8 mouse cellular contexts compared by ENCODE assay signal in the genomic region with DNA sequence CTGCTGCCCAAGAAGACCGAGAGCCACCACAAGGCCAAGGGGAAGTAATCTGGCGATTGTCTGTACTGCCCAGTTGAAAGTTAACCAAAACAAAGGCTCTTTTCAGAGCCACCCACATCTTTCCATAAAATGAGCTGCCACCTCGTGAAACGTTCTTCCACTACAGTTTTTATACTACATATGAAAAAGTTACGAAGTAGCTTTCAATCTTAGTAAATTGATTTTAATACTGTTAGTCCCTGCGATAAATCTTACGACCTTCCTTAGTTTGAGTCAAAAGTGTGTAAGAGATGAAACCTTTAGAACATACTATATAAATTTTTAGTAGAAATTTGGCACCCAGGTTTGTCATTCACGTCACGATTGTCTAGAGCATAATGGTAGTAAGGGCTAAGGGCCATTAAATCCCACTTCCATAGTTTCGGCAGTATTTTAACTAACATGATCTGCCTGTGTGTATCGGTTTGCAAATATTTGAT. TPM values are rescaled to one million over a fixed set of nuclear protein-coding genes. Genes with fewer than 3 reads are reported as not detected.
DNase-seq lines count a peak whose midpoint lies in the region; ATAC-seq and TF ChIP-seq lines count a peak whose summit lies in the region.

No protein-coding gene starts in this region.

- no peak for TF ChIP-seq CTCF in lung, adult 2 months (IDR thresholded peaks at IDR 0.05; ENCODE audit: insufficient read depth, low read length)

- H3K9ac ChIP-seq in hindbrain, embryonic 14.5 days, result peak overlapping the region; percentile 60
- peak overlapping the region; percentile 61 for H3K9ac ChIP-seq in midbrain, embryonic 13.5 days (replicated peaks)

- H3K27me3 ChIP-seq in hindbrain, embryonic 14.5 days (ENCODE audit: control insufficient read depth, insufficient read depth, low read length), result no peaks in the 10 kb centered on the region
- H3K27me3 ChIP-seq in midbrain, embryonic 13.5 days, result no peaks in the 10 kb centered on the region

- H3K36me3 ChIP-seq in hindbrain, embryonic 14.5 days (replicated peaks; ENCODE audit: control insufficient read depth, insufficient read depth), result no peaks in the 10 kb centered on the region
- no peaks in the 10 kb centered on the region for H3K36me3 ChIP-seq in midbrain, embryonic 13.5 days

- DNase-seq in lung, adult 2 months, result no peak
- DNase-seq in lung, postnatal 25 days (ENCODE audit: low spot score), result no peak
- DNase-seq in hindbrain, embryonic 14.5 days (ENCODE audit: low spot score), result no peak
- DNase-seq in right cerebral cortex, postnatal 14 days, result no peak
- no peak for DNase-seq in gastrocnemius, postnatal 10 days
- no peak for DNase-seq in ovary, adult 18-20 months (ENCODE audit: low spot score)

- peaks cover 3% of the 10 kb centered on the region; the same call in 1 of the 2 replicates for H3K4me1 ChIP-seq in lung, adult 2 months (ENCODE audit: control insufficient read depth, insufficient read depth, low read length)
- peaks cover 2% of the 10 kb centered on the region; the same call in 1 of the 2 replicates for H3K4me1 ChIP-seq in brown adipose tissue, adult 24 weeks (ENCODE audit: control insufficient read depth, insufficient read depth, insufficient read length, low read length)
- peaks cover 11% of the 10 kb centered on the region for H3K4me1 ChIP-seq in hindbrain, embryonic 14.5 days (replicated peaks; ENCODE audit: control insufficient read depth, insufficient read depth, low read length)
- peaks cover 25% of the 10 kb centered on the region for H3K4me1 ChIP-seq in midbrain, embryonic 13.5 days (replicated peaks)

- TF ChIP-seq POLR2A in lung, adult 2 months (IDR thresholded peaks at IDR 0.05; ENCODE audit: borderline replicate concordance, extremely low read depth, low read depth, low read length), result no peak

- 2% methylated on average over 11 of the region's 11 CpGs for WGBS in lung, adult 2 months
- WGBS in hindbrain, embryonic 14.5 days, result under 1% methylated on average over 11 of the region's 11 CpGs
- under 1% methylated on average over 11 of the region's 11 CpGs for WGBS in midbrain, embryonic 13.5 days

- H3K9me3 ChIP-seq in hindbrain, embryonic 14.5 days (ENCODE audit: control insufficient read depth, low read length), result no peaks in the 10 kb centered on the region
- no peaks in the 10 kb centered on the region for H3K9me3 ChIP-seq in midbrain, embryonic 13.5 days

- peak overlapping the region; percentile 16 for H3K4me3 ChIP-seq in lung, adult 2 months (replicated peaks; ENCODE audit: extremely low read depth, low read depth, low read length)
- peak overlapping the region; percentile 23; the same call in 1 of the 2 replicates for H3K4me3 ChIP-seq in brown adipose tissue, adult 24 weeks (ENCODE audit: insufficient read depth, low read depth, low read length)
- H3K4me3 ChIP-seq in hindbrain, embryonic 14.5 days (replicated peaks; ENCODE audit: low read length), result peak overlapping the region; percentile 40
- H3K4me3 ChIP-seq in midbrain, embryonic 13.5 days (replicated peaks), result peak overlapping the region; percentile 43

- H3K4me2 ChIP-seq in hindbrain, embryonic 14.5 days (replicated peaks), result peak overlapping the region; percentile 70
- H3K4me2 ChIP-seq in midbrain, embryonic 13.5 days (replicated peaks), result peak overlapping the region; percentile 68

- no peak for ATAC-seq in hindbrain, embryonic 14.5 days (ENCODE audit: low FRiP score)
- peak; percentile 17 for ATAC-seq in midbrain, embryonic 13.5 days

- H3K27ac ChIP-seq in brown adipose tissue, adult 24 weeks (replicated peaks; ENCODE audit: low read depth, low read length), result peak overlapping the region; percentile 39
- peak overlapping the region; percentile 93 for H3K27ac ChIP-seq in hindbrain, embryonic 14.5 days
- peak overlapping the region; percentile 93 for H3K27ac ChIP-seq in midbrain, embryonic 13.5 days

RNA-seq across cellular contexts. Expression of a gene that starts 0.6 kb away (rescaled TPM):
- polyA plus RNA-seq in lung, adult 2 months (2012; rRNA removed), result 2.6 and 3.8 TPM in 2 replicates
- not detected in 2 replicates for polyA plus RNA-seq in brown adipose tissue, adult 24 weeks (2012; ENCODE audit: insufficient read depth, insufficient read length, missing spikeins)
- polyA plus RNA-seq in hindbrain, embryonic 14.5 days (2014; fragmentation: Nextera tagmentation; extraction: Ambion mirVana), result 1.1 and 1.8 TPM in 2 replicates
- polyA plus RNA-seq in midbrain, embryonic 13.5 days (2015; fragmentation: Nextera tagmentation; extraction: Ambion mirVana), result 6.3 and 8.7 TPM in 2 replicates
- 100 to 1,000 TPM; 213 to 261 TPM for total RNA-seq in gastrocnemius, postnatal 10 days (2021)

RNA-seq across cellular contexts. Expression of a gene that starts 0.6 kb away (rescaled TPM):
- 2.0 and 3.9 TPM in 2 replicates for polyA plus RNA-seq in lung, adult 2 months (2012; rRNA removed)
- polyA plus RNA-seq in brown adipose tissue, adult 24 weeks (2012; ENCODE audit: insufficient read depth, insufficient read length, missing spikeins), result not detected in 2 replicates
- polyA plus RNA-seq in hindbrain, embryonic 14.5 days (2014; fragmentation: Nextera tagmentation; extraction: Ambion mirVana), result 6.7 and 9.8 TPM in 2 replicates
- polyA plus RNA-seq in midbrain, embryonic 13.5 days (2015; fragmentation: Nextera tagmentation; extraction: Ambion mirVana), result 28.4 and 31.0 TPM in 2 replicates
- total RNA-seq in gastrocnemius, postnatal 10 days (2021), result 100 to 1,000 TPM; 187 to 217 TPM

RNA-seq across cellular contexts. Expression of a gene that starts 5.0 kb away (rescaled TPM):
- 2.5 and 2.6 TPM in 2 replicates for polyA plus RNA-seq in lung, adult 2 months (2012; rRNA removed)
- polyA plus RNA-seq in brown adipose tissue, adult 24 weeks (2012; ENCODE audit: insufficient read depth, insufficient read length, missing spikeins), result not detected in 2 replicates
- polyA plus RNA-seq in hindbrain, embryonic 14.5 days (2014; fragmentation: Nextera tagmentation; extraction: Ambion mirVana), result 0.64 TPM in 1 of 2 replicates, not detected in the other
- polyA plus RNA-seq in midbrain, embryonic 13.5 days (2015; fragmentation: Nextera tagmentation; extraction: Ambion mirVana), result 2.8 and 3.2 TPM in 2 replicates
- 100 to 1,000 TPM; 106 to 125 TPM for total RNA-seq in gastrocnemius, postnatal 10 days (2021)

RNA-seq across cellular contexts. Expression of a gene that starts 5.3 kb away (rescaled TPM):
- polyA plus RNA-seq in lung, adult 2 months (2012; rRNA removed), result 2.5 and 2.8 TPM in 2 replicates
- not detected in 2 replicates for polyA plus RNA-seq in brown adipose tissue, adult 24 weeks (2012; ENCODE audit: insufficient read depth, insufficient read length, missing spikeins)
- 2.1 TPM in 1 of 2 replicates, not detected in the other for polyA plus RNA-seq in hindbrain, embryonic 14.5 days (2014; fragmentation: Nextera tagmentation; extraction: Ambion mirVana)
- polyA plus RNA-seq in midbrain, embryonic 13.5 days (2015; fragmentation: Nextera tagmentation; extraction: Ambion mirVana), result 4.6 and 5.2 TPM in 2 replicates
- 100 to 1,000 TPM; 131 to 149 TPM for total RNA-seq in gastrocnemius, postnatal 10 days (2021)

RNA-seq across cellular contexts. Expression of a gene that starts 6.1 kb away (rescaled TPM):
- polyA plus RNA-seq in lung, adult 2 months (2012; rRNA removed), result 1.2 and 2.9 TPM in 2 replicates
- polyA plus RNA-seq in brown adipose tissue, adult 24 weeks (2012; ENCODE audit: insufficient read depth, insufficient read length, missing spikeins), result not detected in 2 replicates
- 1.1 TPM in 1 of 2 replicates, not detected in the other for polyA plus RNA-seq in hindbrain, embryonic 14.5 days (2014; fragmentation: Nextera tagmentation; extraction: Ambion mirVana)
- polyA plus RNA-seq in midbrain, embryonic 13.5 days (2015; fragmentation: Nextera tagmentation; extraction: Ambion mirVana), result 3.2 and 4.4 TPM in 2 replicates
- 10 to 100 TPM; 86.2 to 86.5 TPM for total RNA-seq in gastrocnemius, postnatal 10 days (2021)

Comparison
In these comparisons a context has a peak if more than half of its experiments do, and no peak if none do; other contexts are left out.
1. H3K27ac ChIP-seq: peak in every context shown above with its lines; median percentile 93 in hindbrain, embryonic 14.5 days; 93 in midbrain, embryonic 13.5 days; 39 in brown adipose tissue, adult 24 weeks.